Mouse (Mus musculus): ENCODE data around the gene Olfr466.

Olfr466 gene

DNA sequence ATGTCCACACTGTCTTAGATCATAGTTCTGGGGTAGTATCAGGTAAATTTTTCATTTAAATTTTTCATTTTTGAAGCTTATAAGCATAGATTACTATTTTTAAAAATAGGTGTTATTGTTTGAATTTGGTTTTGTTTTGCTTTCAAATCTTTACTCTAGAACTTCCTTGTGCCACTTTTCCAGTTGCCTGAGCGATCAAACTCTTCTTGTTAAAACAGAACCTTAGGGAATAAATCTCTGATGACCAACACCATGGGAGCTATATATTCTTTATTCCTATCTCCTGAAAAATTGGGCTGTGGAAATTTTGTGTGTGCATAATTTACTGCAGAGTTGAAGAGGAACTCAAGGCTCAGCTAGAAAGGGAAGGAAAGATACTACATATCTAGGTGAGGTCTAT lies at the start of gene Olfr466:
Olfr466 (plus strand) TSS at position 301 of the 400 bp plus-strand sequence.
- DNase-seq (ENCODE audit: low read depth, low spot score): no peak

DNA sequence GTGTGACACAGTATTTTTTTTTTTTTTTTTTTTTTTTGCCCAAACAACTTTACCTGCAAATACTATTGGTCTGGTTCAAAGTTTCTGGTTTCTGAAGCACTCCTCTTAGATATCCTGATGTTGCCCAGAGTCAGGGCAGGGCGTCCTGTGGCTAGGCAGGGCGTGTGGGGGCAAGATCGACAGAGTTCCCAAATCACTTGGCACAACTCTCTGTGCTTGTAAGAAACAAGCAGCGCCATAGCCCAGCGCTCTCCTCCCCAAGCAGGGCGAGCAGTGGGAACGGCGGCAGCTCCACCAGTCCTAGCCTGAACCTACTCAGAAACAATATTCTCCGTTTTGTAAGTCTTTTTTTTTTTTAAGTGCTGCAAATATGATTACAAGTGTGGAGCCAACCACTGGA lies 49.4 kb upstream of the Olfr466 start:
- DNase-seq (ENCODE audit: low read depth, low spot score): no peak

DNA sequence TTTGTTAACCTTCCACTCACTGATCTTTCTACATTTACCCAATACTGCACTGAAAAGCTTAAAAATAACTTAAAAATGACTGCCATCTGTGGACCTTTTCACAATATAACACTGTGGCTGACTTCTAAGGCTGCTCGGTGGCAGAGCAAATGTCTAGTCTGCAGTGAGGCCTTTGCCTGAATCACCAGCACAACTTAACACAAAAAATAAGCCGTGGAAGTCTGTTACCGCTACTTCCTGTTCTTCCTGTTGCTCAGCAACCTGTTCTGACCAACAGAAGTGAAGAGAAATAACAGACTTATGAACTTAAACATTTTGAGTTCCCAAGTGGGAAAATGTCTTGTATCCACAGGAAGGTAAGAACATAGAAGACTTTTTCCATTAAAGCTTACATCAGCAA lies 48.8 kb upstream of the Olfr466 start:
- DNase-seq (ENCODE audit: low read depth, low spot score): no peak

DNA sequence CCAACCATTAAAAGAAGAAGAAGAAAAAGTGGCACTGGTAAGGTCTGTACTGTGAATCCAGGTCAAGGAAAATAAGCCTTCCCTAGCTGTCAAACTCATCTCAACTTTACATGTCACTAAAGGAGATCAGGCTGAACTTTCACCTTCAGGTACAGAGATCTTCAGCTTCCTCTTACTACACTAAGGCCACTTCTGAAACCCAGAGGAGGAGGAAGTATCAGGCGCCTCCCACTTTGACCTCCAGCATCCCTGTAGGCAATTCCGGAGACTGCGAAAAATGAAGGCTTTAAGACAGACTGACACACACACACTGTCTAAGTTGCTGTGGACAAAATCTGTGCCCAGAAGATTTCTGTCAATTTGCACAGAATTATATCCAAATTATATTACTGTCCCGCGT lies 38.1 kb upstream of the Olfr466 start:
- no peak for DNase-seq (ENCODE audit: low read depth, low spot score)

DNA sequence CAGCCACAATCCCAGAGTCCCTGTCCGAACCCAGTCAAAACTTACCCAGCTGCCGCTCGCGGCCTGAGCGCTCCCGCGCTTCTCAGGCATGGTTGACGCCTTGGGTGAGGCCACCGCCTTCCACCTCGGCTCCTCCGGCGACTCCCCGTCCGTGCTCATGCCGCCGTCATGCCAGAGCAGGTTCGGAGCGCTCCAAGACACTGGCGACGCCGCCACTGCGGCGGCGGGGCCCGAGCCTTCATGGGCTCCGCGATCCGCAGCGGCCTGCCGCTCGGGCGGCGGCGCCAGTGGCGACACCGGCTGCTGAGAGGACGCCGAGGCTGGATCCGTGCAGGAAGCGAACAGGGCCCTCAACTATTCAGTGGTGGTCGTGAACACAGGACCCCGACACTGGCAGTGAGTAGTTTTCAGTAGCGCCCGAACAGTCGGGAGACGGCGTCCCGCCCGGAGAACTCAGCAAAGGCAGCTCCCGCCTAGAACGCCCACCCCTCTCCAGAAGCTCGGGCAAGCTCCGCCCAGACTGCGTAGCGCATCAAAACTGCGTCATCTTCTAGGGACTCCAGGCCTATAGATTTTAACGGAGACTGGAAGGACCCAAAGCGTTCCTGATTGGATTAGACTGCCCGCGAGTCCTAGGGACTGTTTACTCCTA lies 37.5 kb upstream of the Olfr466 start, which contains the start of gene Mfsd14b:
Mfsd14b (minus strand) TSS at position 517 of the 652 bp plus-strand sequence.
- DNase-seq (ENCODE audit: low read depth, low spot score): peak; percentile 94

DNA sequence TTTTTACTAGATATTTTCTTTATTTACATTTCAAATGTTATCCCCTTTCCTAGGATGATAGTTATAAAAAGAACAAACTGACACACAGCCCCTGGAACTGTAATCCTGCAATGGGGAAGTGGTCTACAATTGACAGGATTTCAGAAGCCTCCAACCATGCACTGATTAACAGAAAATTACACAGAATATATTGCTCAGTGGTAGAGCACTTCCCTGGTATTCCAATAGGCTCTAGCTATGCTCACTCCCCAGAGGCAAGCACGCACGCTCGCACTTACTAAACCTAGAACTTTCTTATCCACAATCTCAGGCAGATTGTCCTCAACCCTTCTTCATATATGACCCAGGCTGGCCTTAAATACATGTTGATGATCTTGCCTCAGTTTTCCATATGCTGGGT lies 36.8 kb upstream of the Olfr466 start:
- no peak for DNase-seq (ENCODE audit: low read depth, low spot score)

DNA sequence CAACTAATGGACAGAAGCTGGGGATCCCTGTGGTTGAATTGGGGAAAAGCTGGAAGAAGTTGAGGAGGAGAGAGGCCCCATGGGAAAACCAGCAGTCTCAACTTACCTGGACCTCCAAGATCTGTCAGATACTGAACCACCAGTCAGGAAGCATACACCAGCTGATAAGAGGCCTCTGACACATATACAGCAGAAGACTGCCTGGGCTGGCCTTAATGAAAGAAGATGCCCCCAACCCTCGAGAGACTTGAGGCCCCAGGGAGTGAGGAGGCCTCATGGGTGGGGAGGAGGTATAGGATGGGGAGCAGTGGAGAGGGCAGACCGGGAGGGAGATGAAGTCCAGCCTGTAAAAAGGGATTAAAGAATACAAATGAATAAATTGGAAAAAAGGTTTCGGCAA lies 29.1 kb upstream of the Olfr466 start:
- no peak for DNase-seq (ENCODE audit: low read depth, low spot score)

DNA sequence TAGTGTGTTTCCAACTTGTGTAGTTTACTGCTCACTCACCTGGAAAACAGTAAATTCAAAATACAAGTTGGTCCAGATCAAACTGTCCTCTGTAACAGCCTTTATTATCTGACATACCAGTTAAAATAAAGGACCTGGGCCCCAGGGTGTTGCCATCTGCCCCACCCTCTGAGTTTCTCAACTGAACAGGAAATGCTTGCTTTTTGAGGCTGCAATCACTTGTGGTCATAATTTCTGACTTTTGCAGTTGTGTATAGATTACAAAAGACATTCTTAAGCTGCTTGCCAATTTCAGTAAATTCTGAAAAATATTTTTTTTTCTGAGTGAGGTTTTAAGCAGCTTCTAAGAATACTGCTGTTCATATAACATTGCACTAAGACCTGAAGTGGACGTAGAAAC lies 27.9 kb upstream of the Olfr466 start:
- DNase-seq (ENCODE audit: low read depth, low spot score): no peak

DNA sequence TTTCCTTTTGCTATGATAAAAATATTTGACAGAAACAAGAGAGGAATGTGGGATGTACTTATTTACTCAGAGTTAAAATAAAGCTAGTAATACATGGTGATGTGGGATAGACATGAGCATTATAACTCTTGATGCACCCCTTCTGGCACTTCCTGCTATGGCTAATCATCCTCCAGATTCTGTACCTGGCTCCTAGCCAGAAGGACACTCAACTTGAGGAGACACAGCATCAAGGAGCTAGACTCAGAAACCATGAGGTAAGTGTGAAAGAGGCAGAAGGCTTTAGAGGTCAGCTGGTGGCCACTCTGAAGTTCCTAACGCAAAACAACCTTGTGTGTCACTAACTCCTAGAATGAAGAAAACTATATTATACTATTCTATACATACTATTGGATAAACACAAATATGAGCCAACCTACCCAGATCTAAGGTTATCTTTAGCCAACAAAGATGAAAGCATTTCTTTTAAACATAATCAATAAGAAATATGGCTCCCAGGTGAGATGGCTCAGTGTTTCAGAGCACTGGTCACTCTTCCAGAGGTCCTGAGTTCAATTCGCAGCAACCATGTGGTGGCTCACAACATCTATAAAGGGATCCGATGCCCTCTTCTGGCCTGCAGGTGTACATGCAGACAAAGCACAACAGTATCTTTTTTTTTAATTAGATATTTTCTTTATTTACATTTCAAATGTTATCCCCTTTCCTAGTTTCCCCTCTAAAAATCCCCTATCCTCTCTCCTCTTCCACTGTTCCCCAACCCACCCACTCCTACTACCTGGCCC lies 22.8 kb upstream of the Olfr466 start:
- DNase-seq (ENCODE audit: low read depth, low spot score): no peak

DNA sequence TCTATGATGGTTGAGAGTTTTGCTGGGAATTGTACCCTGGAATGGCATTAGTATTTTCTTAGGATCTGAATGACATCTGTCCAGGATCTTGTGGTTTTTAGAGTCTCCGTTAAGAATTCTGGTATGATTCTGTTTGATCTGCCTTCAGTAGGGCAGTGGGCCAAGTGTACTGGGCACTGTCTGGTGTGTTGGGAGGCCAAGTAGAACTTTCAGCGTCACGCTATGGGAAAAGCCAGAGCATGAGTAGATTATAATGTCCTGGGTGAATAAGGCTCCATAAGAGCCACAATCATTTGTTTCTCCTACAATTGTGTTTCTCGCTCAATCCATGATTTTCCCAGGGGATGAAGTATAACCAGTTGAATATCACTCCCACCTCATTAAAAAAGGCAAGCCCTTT lies 12.3 kb upstream of the Olfr466 start, which contains the start of gene Olfr465-ps1:
Olfr465-ps1 (plus strand) TSS at position 301 of the 400 bp plus-strand sequence.
- DNase-seq (ENCODE audit: low read depth, low spot score): no peak

DNA sequence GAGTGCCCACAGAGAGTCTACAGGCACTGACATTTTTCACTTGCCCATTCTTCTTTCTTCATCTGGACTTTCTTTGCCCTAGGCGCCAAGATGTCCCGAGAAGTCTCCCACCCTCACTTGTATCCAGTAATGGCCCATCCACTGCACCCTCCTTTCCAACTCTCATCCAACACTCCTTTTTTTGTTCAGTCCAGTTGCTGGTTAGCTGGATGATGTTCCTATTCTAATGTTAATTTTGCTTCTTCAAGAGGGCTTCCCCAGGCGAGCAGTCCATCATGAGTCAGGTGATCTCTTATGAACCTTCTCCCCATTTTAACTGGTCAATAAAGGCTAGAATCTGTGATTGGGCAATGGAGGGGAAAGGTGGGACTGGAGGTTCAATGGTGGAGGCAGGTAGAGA lies 24.1 kb downstream of the Olfr466 start:
- no peak for DNase-seq (ENCODE audit: low read depth, low spot score)

DNA sequence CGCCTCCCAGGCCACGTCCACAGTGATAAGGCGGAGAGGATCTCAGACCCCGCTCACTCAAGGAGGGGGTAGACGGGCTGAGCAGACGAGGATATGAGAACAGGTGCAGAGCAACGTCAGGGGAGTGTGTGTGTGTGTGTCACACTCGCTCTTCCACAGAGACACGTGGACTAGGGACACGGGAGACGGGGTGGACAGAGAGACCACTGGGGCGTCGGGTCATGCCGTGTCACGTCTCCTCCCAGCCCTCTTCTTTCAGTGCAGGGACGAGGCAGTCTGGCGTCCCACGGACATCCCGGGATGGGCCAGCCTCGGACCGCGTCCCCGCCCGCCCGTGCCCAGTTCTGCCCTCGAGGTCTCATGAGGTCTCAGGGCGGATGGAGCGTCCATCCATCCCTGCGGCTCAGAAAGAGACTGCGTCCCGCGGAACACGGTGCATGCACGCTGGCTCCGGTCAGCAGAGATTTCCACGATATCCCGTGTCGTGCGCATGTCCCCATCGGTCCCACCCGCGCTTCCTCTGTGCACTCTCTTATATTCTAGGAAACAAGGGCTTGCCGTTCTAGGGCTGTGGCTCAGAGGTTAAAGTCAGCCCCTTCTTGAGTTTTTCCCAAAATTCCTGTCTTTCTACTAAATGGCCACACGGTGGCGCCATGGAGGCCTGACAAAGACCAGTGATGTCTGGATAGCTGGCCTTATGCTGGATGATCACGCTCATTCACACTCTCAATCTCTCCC lies 25.9 kb downstream of the Olfr466 start:
- DNase-seq (ENCODE audit: low read depth, low spot score): peak; percentile 80

DNA sequence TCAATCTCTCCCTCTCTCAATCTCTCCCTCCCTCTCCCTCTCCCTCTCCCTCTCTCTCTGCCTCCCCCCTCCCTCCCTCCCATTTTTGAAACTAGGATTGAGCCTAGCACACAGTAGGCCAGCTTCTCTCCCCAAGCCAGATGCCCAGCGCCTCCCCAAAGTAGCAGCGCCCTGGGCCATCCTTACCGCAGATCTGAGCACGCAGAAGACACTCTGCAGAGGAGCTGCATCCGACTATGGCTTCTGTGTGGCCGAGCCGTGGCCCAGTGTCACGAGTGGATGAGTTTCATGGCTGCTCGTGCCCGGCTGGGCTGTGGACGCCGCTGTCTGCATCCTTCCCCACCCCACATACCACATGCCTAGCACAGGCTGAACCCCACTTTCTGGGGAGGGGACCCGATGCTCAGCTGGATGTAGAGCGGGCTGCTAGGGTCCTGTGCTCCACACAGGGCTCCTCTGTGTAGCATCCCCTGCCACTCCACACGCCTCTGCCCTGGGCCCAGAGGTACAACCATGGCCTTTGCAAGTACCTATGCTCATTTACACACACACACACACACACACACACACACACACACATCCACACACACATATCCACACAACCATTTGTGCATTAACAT lies 26.5 kb downstream of the Olfr466 start:
- no peak for DNase-seq (ENCODE audit: low read depth, low spot score)

DNA sequence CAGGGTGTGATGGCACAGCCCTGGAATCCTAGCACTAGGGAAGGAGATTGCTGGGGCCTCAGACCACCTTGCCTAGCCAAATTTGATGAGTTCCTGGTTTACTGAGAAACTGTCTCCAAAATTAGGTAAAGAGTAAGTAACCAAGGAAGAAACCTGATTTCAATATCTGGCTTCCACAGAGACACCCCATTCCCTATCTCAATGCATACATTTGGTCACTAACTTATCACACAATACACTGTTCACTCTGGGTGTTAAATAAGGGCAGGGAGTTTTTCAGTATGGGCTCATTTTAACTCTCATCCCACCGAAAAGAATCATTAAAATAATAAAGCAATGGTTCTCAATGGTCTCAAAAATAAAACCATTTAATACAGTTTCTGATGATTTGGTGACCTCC lies 50.6 kb downstream of the Olfr466 start:
- no peak for DNase-seq (ENCODE audit: low read depth, low spot score)

Data from mesoderm, embryonic 11.5 days (tissue).